Mouse (Mus musculus): ENCODE measurements around the gene Sox1. TPM values are rescaled to one million over a fixed set of nuclear protein-coding genes. Genes with fewer than 3 reads are reported as not detected.

Gene Sox1
- total and polyA plus RNA-seq, 3 experiments = not detected

DNA sequence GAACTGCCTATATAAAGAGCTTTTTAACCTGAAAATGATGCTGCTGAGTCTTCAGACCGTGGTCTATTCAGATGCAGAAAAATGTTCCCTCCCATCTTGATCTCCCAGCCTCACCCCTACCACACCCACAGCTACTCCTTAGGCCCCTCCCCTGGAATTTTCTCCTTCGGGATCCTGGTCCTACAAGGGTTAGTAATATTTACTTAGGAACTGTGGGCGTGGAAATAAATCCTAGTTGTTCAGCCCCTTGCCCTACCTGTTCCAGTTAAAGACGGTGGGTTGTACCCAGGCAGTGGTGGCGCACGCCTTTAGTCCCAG, 36.6 kb downstream of the Sox1 start:
- no peaks in the 10 kb centered on the region for H3K4me1 ChIP-seq (ENCODE audit: control insufficient read depth, insufficient read depth, low read length)
- H3K36me3 ChIP-seq (ENCODE audit: control insufficient read depth, insufficient read depth, low read length) = no peaks in the 10 kb centered on the region
- no peak for TF ChIP-seq EP300 (IDR thresholded peaks at IDR 0.05; ENCODE audit: insufficient read depth, low read depth, low read length)
- no peak for TF ChIP-seq CTCF (IDR thresholded peaks at IDR 0.05)
- no peak for TF ChIP-seq POLR2A (IDR thresholded peaks at IDR 0.05; ENCODE audit: insufficient read depth, low read depth, low read length)
- H3K4me3 ChIP-seq = no peak overlapping the region
- no peaks in the 10 kb centered on the region for H3K79me2 ChIP-seq (replicated peaks; ENCODE audit: control insufficient read depth, insufficient read depth, low read length)
- DNase-seq = no peak
- no peak overlapping the region for H3K9ac ChIP-seq (ENCODE audit: low read depth, low read length)
- WGBS = 62% methylated on average over 6 of the region's 6 CpGs
- peaks cover 14% of the 10 kb centered on the region for H3K27me3 ChIP-seq (ENCODE audit: control insufficient read depth, insufficient read depth, low read length)
- intact Hi-C loops (cut with DNase I) = no loop called here
- H3K27ac ChIP-seq = no peak overlapping the region

DNA sequence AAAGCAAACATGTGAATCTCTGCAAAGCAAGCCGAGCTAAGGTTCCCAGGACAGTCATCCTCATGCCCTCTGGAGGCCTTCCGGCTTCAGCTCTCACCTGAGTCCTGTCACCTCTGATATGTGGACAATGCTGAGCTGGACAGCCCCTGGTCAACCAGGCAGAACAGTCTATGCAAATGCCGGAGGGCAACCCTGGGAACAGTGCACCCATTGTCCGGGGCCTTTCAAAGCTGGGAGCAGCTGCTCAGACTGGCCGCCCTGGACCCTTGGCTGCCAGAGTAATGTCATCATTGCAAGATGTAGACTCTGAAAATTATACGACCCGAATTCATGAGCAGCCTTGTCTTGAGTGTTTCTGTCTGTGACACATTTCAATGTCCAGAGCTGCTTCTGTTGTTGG, 37.5 kb downstream of the Sox1 start:
- TF ChIP-seq EP300 (IDR thresholded peaks at IDR 0.05; ENCODE audit: insufficient read depth, low read depth, low read length) (no peak), POLR2A (IDR thresholded peaks at IDR 0.05; ENCODE audit: insufficient read depth, low read depth, low read length) (no peak), CTCF (IDR thresholded peaks at IDR 0.05) (no peak)

DNA sequence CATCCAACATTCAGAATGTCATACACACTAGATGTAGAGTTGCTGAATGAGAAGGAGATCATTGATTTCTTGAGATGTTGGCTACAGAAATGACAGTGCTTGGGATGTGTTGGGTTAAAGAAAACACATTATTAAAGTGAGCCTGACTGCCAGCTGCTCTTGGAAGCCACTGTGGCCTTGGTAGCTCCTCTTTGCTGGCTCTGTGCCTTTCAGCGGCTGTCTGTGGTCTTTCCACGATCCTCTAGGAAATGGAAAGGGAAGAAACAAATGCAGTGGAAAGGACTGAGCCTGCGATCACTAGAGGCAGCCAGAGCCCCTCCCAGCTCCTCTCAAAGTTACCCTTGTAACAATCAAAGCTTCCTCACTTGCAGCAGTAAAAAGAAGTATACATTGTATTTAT, 39.7 kb downstream of the Sox1 start:
- Histone ChIP-seq H3K4me3 (no peak overlapping the region), H3K27ac (no peak overlapping the region), H3K36me3 (ENCODE audit: control insufficient read depth, insufficient read depth, low read length) (no peaks in the 10 kb centered on the region), H3K27me3 (ENCODE audit: control insufficient read depth, insufficient read depth, low read length) (peaks cover 10% of the 10 kb centered on the region), H3K79me2 (replicated peaks; ENCODE audit: control insufficient read depth, insufficient read depth, low read length) (no peaks in the 10 kb centered on the region), H3K4me1 (ENCODE audit: control insufficient read depth, insufficient read depth, low read length) (no peaks in the 10 kb centered on the region), H3K9ac (ENCODE audit: low read depth, low read length) (no peak overlapping the region)
- no peak for DNase-seq
- intact Hi-C loops (cut with DNase I) = no loop called here
- no peak for TF ChIP-seq EP300 (IDR thresholded peaks at IDR 0.05; ENCODE audit: insufficient read depth, low read depth, low read length)
- TF ChIP-seq CTCF (IDR thresholded peaks at IDR 0.05) = no peak
- TF ChIP-seq POLR2A (IDR thresholded peaks at IDR 0.05; ENCODE audit: insufficient read depth, low read depth, low read length) = no peak
- 43% methylated on average over 3 of the region's 3 CpGs for WGBS

More for the DNA sequence above, 37.5 kb downstream of the Sox1 start:
- no peaks in the 10 kb centered on the region for H3K36me3 ChIP-seq (ENCODE audit: control insufficient read depth, insufficient read depth, low read length)
- H3K27ac ChIP-seq = no peak overlapping the region
- peaks cover 13% of the 10 kb centered on the region for H3K27me3 ChIP-seq (ENCODE audit: control insufficient read depth, insufficient read depth, low read length)
- H3K9ac ChIP-seq (ENCODE audit: low read depth, low read length) = no peak overlapping the region
- no peak overlapping the region for H3K4me3 ChIP-seq
- DNase-seq = no peak
- no peaks in the 10 kb centered on the region for H3K79me2 ChIP-seq (replicated peaks; ENCODE audit: control insufficient read depth, insufficient read depth, low read length)
- intact Hi-C loops (cut with DNase I) = no loop called here
- H3K4me1 ChIP-seq (ENCODE audit: control insufficient read depth, insufficient read depth, low read length) = no peaks in the 10 kb centered on the region
- 61% methylated on average over 7 of the region's 7 CpGs for WGBS

DNA sequence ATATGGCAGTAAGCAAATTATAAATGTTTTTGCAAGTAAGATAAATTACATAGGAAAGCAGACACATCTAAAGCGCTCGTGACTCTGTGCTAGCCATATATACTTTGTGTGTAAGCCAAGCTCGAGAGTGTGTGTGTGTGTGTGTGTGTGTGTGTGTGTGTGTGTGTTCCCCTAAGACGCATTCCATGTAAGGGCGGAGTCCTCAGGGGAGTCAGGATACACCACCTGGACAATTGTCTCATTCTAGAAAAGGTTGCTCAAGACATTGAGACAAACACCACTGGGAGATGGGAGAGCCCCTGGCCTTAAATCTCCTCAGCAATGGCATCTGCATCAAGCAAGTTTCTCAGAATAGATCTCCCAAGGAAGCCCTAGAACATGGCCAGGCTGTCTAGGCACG, 42.9 kb downstream of the Sox1 start:
- H3K27ac ChIP-seq = no peak overlapping the region
- no peak overlapping the region for H3K4me3 ChIP-seq
- no peaks in the 10 kb centered on the region for H3K79me2 ChIP-seq (replicated peaks; ENCODE audit: control insufficient read depth, insufficient read depth, low read length)
- no peaks in the 10 kb centered on the region for H3K27me3 ChIP-seq (ENCODE audit: control insufficient read depth, insufficient read depth, low read length)
- no peak overlapping the region for H3K9ac ChIP-seq (ENCODE audit: low read depth, low read length)
- no peaks in the 10 kb centered on the region for H3K36me3 ChIP-seq (ENCODE audit: control insufficient read depth, insufficient read depth, low read length)
- no peak for TF ChIP-seq CTCF (IDR thresholded peaks at IDR 0.05)
- TF ChIP-seq POLR2A (IDR thresholded peaks at IDR 0.05; ENCODE audit: insufficient read depth, low read depth, low read length) = no peak
- no peak for TF ChIP-seq EP300 (IDR thresholded peaks at IDR 0.05; ENCODE audit: insufficient read depth, low read depth, low read length)
- no peaks in the 10 kb centered on the region for H3K4me1 ChIP-seq (ENCODE audit: control insufficient read depth, insufficient read depth, low read length)
- intact Hi-C loops (cut with DNase I) = no loop called here
- 83% methylated on average over 6 of the region's 6 CpGs for WGBS
- no peak for DNase-seq

DNA sequence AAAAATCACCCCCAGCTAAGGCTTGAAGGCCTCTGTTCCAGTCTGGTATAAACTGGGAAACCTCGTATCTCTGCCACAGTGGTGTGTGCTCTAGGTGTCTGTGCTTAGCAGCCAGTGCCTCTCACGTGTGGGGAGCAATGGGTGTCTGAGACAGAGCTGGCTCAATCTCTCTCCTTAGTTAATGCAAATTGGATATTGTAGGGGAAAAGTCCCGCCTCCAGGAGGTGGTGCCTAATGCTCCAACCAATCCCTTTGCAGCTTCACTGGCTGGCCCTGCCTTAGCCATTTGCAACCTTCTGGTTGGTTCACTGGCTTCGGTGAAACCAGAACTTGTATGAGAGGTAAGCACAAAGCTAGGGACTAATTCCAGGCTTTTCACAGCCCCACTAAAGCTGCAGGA, 43.9 kb downstream of the Sox1 start:
- Histone ChIP-seq H3K27me3 (ENCODE audit: control insufficient read depth, insufficient read depth, low read length) (peaks cover 1% of the 10 kb centered on the region; the same call in 1 of the 2 replicates), H3K36me3 (ENCODE audit: control insufficient read depth, insufficient read depth, low read length) (no peaks in the 10 kb centered on the region), H3K4me3 (no peak overlapping the region), H3K79me2 (replicated peaks; ENCODE audit: control insufficient read depth, insufficient read depth, low read length) (no peaks in the 10 kb centered on the region), H3K4me1 (ENCODE audit: control insufficient read depth, insufficient read depth, low read length) (no peaks in the 10 kb centered on the region), H3K27ac (no peak overlapping the region), H3K9ac (ENCODE audit: low read depth, low read length) (no peak overlapping the region)
- WGBS = 20% methylated on average over 4 of the region's 4 CpGs
- no peak for TF ChIP-seq CTCF (IDR thresholded peaks at IDR 0.05)
- TF ChIP-seq EP300 (IDR thresholded peaks at IDR 0.05; ENCODE audit: insufficient read depth, low read depth, low read length) = no peak
- no peak for TF ChIP-seq POLR2A (IDR thresholded peaks at IDR 0.05; ENCODE audit: insufficient read depth, low read depth, low read length)
- no peak for DNase-seq
- intact Hi-C loops (cut with DNase I) = no loop called here

DNA sequence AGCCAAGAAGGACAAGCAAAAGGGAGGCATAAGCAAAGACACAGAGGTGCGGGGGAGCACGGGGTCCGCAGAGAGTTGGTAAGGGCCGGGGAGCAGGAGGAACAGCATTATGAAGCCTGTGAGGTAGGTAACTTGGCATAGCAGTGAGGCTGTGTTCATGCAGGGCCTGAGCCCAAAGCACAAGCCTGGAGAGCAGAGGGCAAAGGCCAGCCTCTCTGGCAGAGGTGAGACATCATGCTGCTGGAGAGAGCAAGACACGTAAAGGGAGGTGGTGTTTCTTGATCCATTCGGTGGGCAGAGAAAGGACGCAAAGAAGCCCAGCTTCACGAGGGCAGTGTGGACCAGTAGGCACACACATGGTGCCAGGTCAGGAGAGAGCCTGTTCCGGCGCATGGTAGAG, 44.8 kb downstream of the Sox1 start:
- H3K27me3 ChIP-seq (ENCODE audit: control insufficient read depth, insufficient read depth, low read length) = peaks cover 3% of the 10 kb centered on the region; the same call in 1 of the 2 replicates
- H3K4me3 ChIP-seq = no peak overlapping the region
- H3K4me1 ChIP-seq (ENCODE audit: control insufficient read depth, insufficient read depth, low read length) = no peaks in the 10 kb centered on the region
- DNase-seq = no peak
- H3K9ac ChIP-seq (ENCODE audit: low read depth, low read length) = no peak overlapping the region
- no peaks in the 10 kb centered on the region for H3K36me3 ChIP-seq (ENCODE audit: control insufficient read depth, insufficient read depth, low read length)
- WGBS = 87% methylated on average over 10 of the region's 10 CpGs
- no peak for TF ChIP-seq POLR2A (IDR thresholded peaks at IDR 0.05; ENCODE audit: insufficient read depth, low read depth, low read length)
- TF ChIP-seq EP300 (IDR thresholded peaks at IDR 0.05; ENCODE audit: insufficient read depth, low read depth, low read length) = no peak
- no peak for TF ChIP-seq CTCF (IDR thresholded peaks at IDR 0.05)
- no peak overlapping the region for H3K27ac ChIP-seq
- H3K79me2 ChIP-seq (replicated peaks; ENCODE audit: control insufficient read depth, insufficient read depth, low read length) = no peaks in the 10 kb centered on the region
- intact Hi-C loops (cut with DNase I) = no loop called here
